Mouse (Mus musculus) spleen, embryonic (tissue): ENCODE data around the gene Irs3.

Experiments used
- CTCF ChIA-PET: fragments of 350-600 bp; sonication (Branson Sonifier 250); formaldehyde crosslinking; loops from one replicate; lab custom pipeline; 2022; lab: Charles Lee

The Irs3 gene

DNA sequence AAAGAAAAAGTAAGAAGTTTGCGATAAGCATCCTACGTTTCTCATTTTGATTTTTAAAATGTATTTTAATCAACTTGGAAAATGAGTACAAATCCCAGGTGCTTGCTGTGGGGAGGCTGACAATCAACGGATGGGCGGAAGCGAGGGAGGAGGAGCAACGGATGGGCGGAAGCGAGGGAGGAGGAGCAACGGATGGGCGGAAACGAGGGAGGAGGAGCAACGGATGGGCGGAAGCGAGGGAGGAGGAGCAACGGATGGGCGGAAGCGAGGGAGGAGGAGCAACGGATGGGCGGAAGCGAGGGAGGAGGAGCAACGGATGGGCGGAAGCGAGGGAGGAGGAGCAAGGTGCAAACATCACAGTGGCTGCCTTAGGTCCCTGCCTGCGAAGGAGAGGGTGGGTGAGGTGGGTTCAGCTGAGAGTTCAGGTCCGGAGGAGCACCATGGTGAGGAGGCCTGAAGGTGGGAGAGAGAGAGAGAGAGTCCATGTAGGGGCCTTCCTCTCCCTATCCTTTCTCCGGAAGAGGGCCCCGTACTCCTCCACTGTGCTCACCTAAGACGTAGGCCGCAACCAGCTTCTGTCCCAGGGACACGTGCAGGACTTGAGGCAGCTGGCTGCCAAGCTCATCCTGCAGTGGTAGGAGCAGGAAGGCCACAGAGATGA lies 48.8 kb downstream of the Irs3 start:
- CTCF ChIA-PET = interaction anchor here (0.6 kb wide), 1 partner anchor 668 kb away, joined by 3 read pairs; no protein-coding TSS in a partner anchor

DNA sequence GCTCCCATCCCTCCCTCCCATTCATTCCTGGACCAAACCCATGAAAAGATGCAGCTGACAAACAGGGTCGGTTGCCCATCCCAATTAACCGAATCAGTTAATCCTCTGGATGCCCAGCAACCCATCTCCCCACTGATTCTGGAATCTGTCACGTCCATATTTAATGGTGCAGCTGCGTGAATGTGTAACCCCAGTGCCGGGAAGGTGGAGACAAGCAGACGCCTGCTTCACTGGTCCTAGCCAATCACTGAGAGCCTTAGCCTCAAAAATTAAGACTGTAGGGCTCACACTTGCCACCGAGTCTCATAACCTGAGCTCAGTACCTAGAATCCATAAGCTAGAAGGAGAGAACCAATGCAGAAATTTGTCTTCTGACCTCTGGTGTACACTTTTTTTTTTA lies 49.6 kb downstream of the Irs3 start:
- CTCF ChIA-PET = interaction anchor here (0.6 kb wide), 1 partner anchor 667 kb away, joined by 3 read pairs; no protein-coding TSS in a partner anchor
